Comparison of ENCODE assay signal across 24 mouse cellular contexts in the genomic region with DNA sequence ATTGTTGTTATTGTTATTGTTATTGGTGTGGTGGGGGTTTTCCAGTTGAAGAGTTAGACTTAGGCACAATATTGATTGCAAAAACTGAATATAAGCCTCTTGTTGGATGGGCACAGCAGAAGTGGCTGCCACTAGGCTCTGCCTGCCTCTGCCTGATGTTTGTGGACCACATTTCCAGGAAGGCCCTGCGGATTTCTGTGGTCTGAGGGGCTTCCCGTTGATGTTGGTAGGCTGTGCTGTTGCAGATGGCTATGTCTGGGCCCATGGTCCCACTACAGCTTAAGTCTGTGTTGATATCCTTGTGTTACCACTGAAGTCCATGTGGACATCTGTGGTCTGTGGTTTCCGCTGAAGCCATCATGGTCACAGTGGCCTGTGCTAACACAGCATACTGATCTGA. TPM values are rescaled to one million over a fixed set of nuclear protein-coding genes. Genes with fewer than 3 reads are reported as not detected.
DNase-seq lines count a peak whose midpoint lies in the region; ATAC-seq and TF ChIP-seq lines count a peak whose summit lies in the region.
"Had no signal": no experiment of that assay in that cellular context is flagged by ENCODE, and none has a peak within 500 bp of the region (broad histone marks: within the 10 kb centered on the region; RNA-seq: fewer than 3 reads in every experiment).

No protein-coding gene starts in this region.

- H3K9ac ChIP-seq in neural tube, embryonic 14.5 days (replicated peaks; ENCODE audit: low read depth, low read length) = no peak overlapping the region
- H3K9ac ChIP-seq in neural tube, embryonic 15.5 days (replicated peaks) = no peak overlapping the region
- no peak overlapping the region for H3K9ac ChIP-seq in forebrain, embryonic 13.5 days
- H3K9ac ChIP-seq in forebrain, postnatal 0 days = no peak overlapping the region
- H3K9ac ChIP-seq: heart, embryonic 13.5 days; hindbrain, embryonic 13.5 days had no signal

- H3K9me3 ChIP-seq in neural tube, embryonic 14.5 days (ENCODE audit: control insufficient read depth, low read length) = no peaks in the 10 kb centered on the region
- no peaks in the 10 kb centered on the region for H3K9me3 ChIP-seq in neural tube, embryonic 15.5 days (replicated peaks)
- no peaks in the 10 kb centered on the region for H3K9me3 ChIP-seq in forebrain, embryonic 13.5 days (replicated peaks)
- H3K9me3 ChIP-seq in forebrain, postnatal 0 days (ENCODE audit: low read length) = no peaks in the 10 kb centered on the region
- H3K9me3 ChIP-seq: embryonic facial prominence, embryonic 10.5 days; heart, embryonic 13.5 days; hindbrain, embryonic 13.5 days had no signal

- H3K4me3 ChIP-seq in neural tube, embryonic 14.5 days (ENCODE audit: low read depth, low read length) = no peak overlapping the region
- H3K4me3 ChIP-seq in neural tube, embryonic 15.5 days (replicated peaks) = no peak overlapping the region
- H3K4me3 ChIP-seq in forebrain, embryonic 13.5 days = no peak overlapping the region
- no peak overlapping the region for H3K4me3 ChIP-seq in forebrain, postnatal 0 days (ENCODE audit: low read depth, low read length)
- H3K4me3 ChIP-seq: embryonic facial prominence, embryonic 10.5 days; heart, embryonic 13.5 days; hindbrain, embryonic 13.5 days had no signal

- no peak for DNase-seq in forebrain, postnatal 0 days
- DNase-seq in thymus, postnatal 0 days (ENCODE audit: low spot score) = no peak
- DNase-seq in spleen, postnatal 14 days (ENCODE audit: low spot score in 2 of 2) = no peak
- DNase-seq: cerebellum, adult 11-12 months; heart, adult 11 months; kidney, adult 11 months had no signal

- no peak for TF ChIP-seq CTCF in forebrain, postnatal 0 days (IDR thresholded peaks at IDR 0.05; ENCODE audit: low read depth)

- H3K4me1 ChIP-seq in neural tube, embryonic 14.5 days (ENCODE audit: control insufficient read depth, insufficient read depth, low read length) = no peaks in the 10 kb centered on the region
- no peaks in the 10 kb centered on the region for H3K4me1 ChIP-seq in neural tube, embryonic 15.5 days
- no peaks in the 10 kb centered on the region for H3K4me1 ChIP-seq in forebrain, embryonic 13.5 days
- H3K4me1 ChIP-seq in forebrain, postnatal 0 days (ENCODE audit: insufficient read depth) = no peaks in the 10 kb centered on the region
- H3K4me1 ChIP-seq: embryonic facial prominence, embryonic 10.5 days; heart, embryonic 13.5 days; hindbrain, embryonic 13.5 days had no signal

- peak; percentile 31; the same call in 1 of the 2 replicates for ATAC-seq in neural tube, embryonic 14.5 days (ENCODE audit: low read depth)
- no peak for ATAC-seq in neural tube, embryonic 15.5 days (ENCODE audit: low FRiP score)
- ATAC-seq in forebrain, embryonic 13.5 days = peak; percentile 58
- peak; percentile 14; the same call in 1 of the 2 replicates for ATAC-seq in forebrain, postnatal 0 days
- ATAC-seq: activated CD4-positive, CD25-positive, alpha-beta regulatory T cell, adult 4 months; Patski had no signal

- H3K4me2 ChIP-seq in neural tube, embryonic 14.5 days (ENCODE audit: low read depth, low read length) = no peak overlapping the region
- H3K4me2 ChIP-seq in neural tube, embryonic 15.5 days = no peak overlapping the region
- no peak overlapping the region for H3K4me2 ChIP-seq in forebrain, embryonic 13.5 days
- no peak overlapping the region for H3K4me2 ChIP-seq in forebrain, postnatal 0 days (ENCODE audit: low read depth)
- H3K4me2 ChIP-seq: heart, embryonic 13.5 days; hindbrain, embryonic 13.5 days had no signal

- H3K27ac ChIP-seq in neural tube, embryonic 14.5 days (ENCODE audit: low read depth, low read length) = no peak overlapping the region
- no peak overlapping the region for H3K27ac ChIP-seq in neural tube, embryonic 15.5 days (replicated peaks)
- H3K27ac ChIP-seq in forebrain, embryonic 13.5 days = no peak overlapping the region
- H3K27ac ChIP-seq in forebrain, postnatal 0 days (ENCODE audit: low read depth, low read length) = no peak overlapping the region
- H3K27ac ChIP-seq: embryonic facial prominence, embryonic 10.5 days; heart, embryonic 13.5 days; hindbrain, embryonic 13.5 days; hindbrain, postnatal 0 days had no signal

- no peaks in the 10 kb centered on the region for H3K36me3 ChIP-seq in neural tube, embryonic 14.5 days (ENCODE audit: control insufficient read depth, insufficient read depth, low read length)
- H3K36me3 ChIP-seq in neural tube, embryonic 15.5 days = no peaks in the 10 kb centered on the region
- no peaks in the 10 kb centered on the region for H3K36me3 ChIP-seq in forebrain, embryonic 13.5 days (ENCODE audit: poor library complexity, severe bottlenecking)
- no peaks in the 10 kb centered on the region for H3K36me3 ChIP-seq in forebrain, postnatal 0 days (ENCODE audit: insufficient read depth)
- H3K36me3 ChIP-seq: embryonic facial prominence, embryonic 10.5 days; heart, embryonic 13.5 days; hindbrain, embryonic 13.5 days had no signal

- no peaks in the 10 kb centered on the region for H3K27me3 ChIP-seq in neural tube, embryonic 14.5 days (ENCODE audit: control insufficient read depth, insufficient read depth, low read length)
- no peaks in the 10 kb centered on the region for H3K27me3 ChIP-seq in neural tube, embryonic 15.5 days (replicated peaks)
- no peaks in the 10 kb centered on the region for H3K27me3 ChIP-seq in forebrain, embryonic 13.5 days
- H3K27me3 ChIP-seq in forebrain, postnatal 0 days (ENCODE audit: insufficient read depth, low read length) = no peaks in the 10 kb centered on the region
- H3K27me3 ChIP-seq: heart, embryonic 13.5 days; hindbrain, embryonic 13.5 days had no signal

- 77% methylated on average over 3 of the region's 3 CpGs for WGBS in neural tube, embryonic 14.5 days
- WGBS in neural tube, embryonic 15.5 days = 76% methylated on average over 3 of the region's 3 CpGs
- WGBS in forebrain, embryonic 13.5 days = 63% methylated on average over 3 of the region's 3 CpGs
- 84% methylated on average over 3 of the region's 3 CpGs for WGBS in forebrain, postnatal 0 days

RNA-seq across cellular contexts. Expression of a gene that starts 50.2 kb away (rescaled TPM):
- polyA plus RNA-seq in neural tube, embryonic 14.5 days (2014; fragmentation: Nextera tagmentation; extraction: Ambion mirVana) = not detected in 2 replicates
- polyA plus RNA-seq in neural tube, embryonic 15.5 days (2015; fragmentation: Nextera tagmentation; extraction: Ambion mirVana) = 0.29 TPM in 1 of 2 replicates, not detected in the other
- polyA plus RNA-seq in forebrain, embryonic 13.5 days (2015; fragmentation: Nextera tagmentation; extraction: Ambion mirVana) = not detected in 2 replicates
- not detected in 2 replicates for total RNA-seq in forebrain, postnatal 0 days (2014; rRNA removed)
- not detected in 2 replicates for polyA plus RNA-seq in forebrain, postnatal 0 days (2015; fragmentation: Nextera tagmentation; extraction: Ambion mirVana)
- not detected in 2 replicates for polyA plus RNA-seq in thymus, postnatal 0 days (2015; fragmentation: Nextera tagmentation; extraction: Ambion mirVana)
- total RNA-seq: adrenal gland, adult 18-20 months; adrenal gland, postnatal 14 days; gastrocnemius, adult 18-20 months; gastrocnemius, postnatal 14 days; heart, postnatal 36 days; hindbrain, postnatal 0 days; MEL had no signal
- polyA plus RNA-seq: activated CD4-positive, CD25-positive, alpha-beta regulatory T cell, adult 4 months; C2C12; embryonic facial prominence, embryonic 10.5 days; embryonic facial prominence, embryonic 14.5 days; heart, embryonic 13.5 days; heart, postnatal 0 days; hindbrain, embryonic 13.5 days; hindbrain, postnatal 0 days; Patski had no signal

RNA-seq across cellular contexts. Expression of a gene that starts 54.9 kb away (rescaled TPM):
- 0.66 TPM in 1 of 2 replicates, not detected in the other for polyA plus RNA-seq in neural tube, embryonic 14.5 days (2014; fragmentation: Nextera tagmentation; extraction: Ambion mirVana)
- 0.34 and 0.56 TPM in 2 replicates for polyA plus RNA-seq in neural tube, embryonic 15.5 days (2015; fragmentation: Nextera tagmentation; extraction: Ambion mirVana)
- polyA plus RNA-seq in forebrain, embryonic 13.5 days (2015; fragmentation: Nextera tagmentation; extraction: Ambion mirVana) = 0.49 and 1.4 TPM in 2 replicates
- 2.6 and 4.0 TPM in 2 replicates for total RNA-seq in forebrain, postnatal 0 days (2014; rRNA removed)
- polyA plus RNA-seq in forebrain, postnatal 0 days (2015; fragmentation: Nextera tagmentation; extraction: Ambion mirVana) = 0.89 and 1.6 TPM in 2 replicates
- polyA plus RNA-seq in thymus, postnatal 0 days (2015; fragmentation: Nextera tagmentation; extraction: Ambion mirVana) = 0.05 TPM in 1 of 2 replicates, not detected in the other
- total RNA-seq: adrenal gland, adult 18-20 months; adrenal gland, postnatal 14 days; gastrocnemius, adult 18-20 months; gastrocnemius, postnatal 14 days; heart, postnatal 36 days; MEL had no signal
- polyA plus RNA-seq: activated CD4-positive, CD25-positive, alpha-beta regulatory T cell, adult 4 months; C2C12; embryonic facial prominence, embryonic 10.5 days; heart, embryonic 13.5 days; heart, postnatal 0 days; Patski had no signal
